Mouse (Mus musculus) limb, embryonic 11.5 days (tissue): ENCODE data around the gene Srl. TPM values are rescaled to one million over a fixed set of nuclear protein-coding genes. Genes with fewer than 3 reads are reported as not detected.

Source experiments
- ATAC-seq: fragments of 200-750 bp; cut with Nextera tagmentation; 2 replicates; pipeline ENCODE4 v1.8.0; 2017; ENCODE audit warnings: low read depth; ENCODE audit not compliant: insufficient number of reproducible peaks, low FRiP score, low TSS enrichment
- DNase-seq: peaks from one replicate; pipeline ENCODE4 v3.0.0-alpha.2; 2015; ENCODE audit warnings: low spot score
- H3K27ac ChIP-seq: fragments of 300-500 bp; sonication (generic); replicated peaks from 2 replicates; pipeline ENCODE4 v1.5.1; 2014; ENCODE audit warnings: low read depth, mild to moderate bottlenecking, low read length
- H3K27me3 ChIP-seq: fragments of 300-500 bp; sonication (generic); 2 replicates; pipeline ENCODE4 v1.6.1; 2014; ENCODE audit warnings: mild to moderate bottlenecking, low read length, mixed read lengths; ENCODE audit not compliant: control insufficient read depth, insufficient read depth
- H3K36me3 ChIP-seq: fragments of 300-500 bp; sonication (generic); 2 replicates; pipeline ENCODE4 v1.6.1; 2014; ENCODE audit warnings: mild to moderate bottlenecking, low read length, moderate library complexity, mixed read lengths; ENCODE audit not compliant: control insufficient read depth, insufficient read depth
- H3K4me1 ChIP-seq: fragments of 300-500 bp; sonication (generic); 2 replicates; pipeline ENCODE4 v1.6.1; 2014; ENCODE audit warnings: low read length, mixed read lengths; ENCODE audit not compliant: control insufficient read depth, insufficient read depth
- H3K4me2 ChIP-seq: fragments of 300-500 bp; sonication (generic); 2 replicates; pipeline ENCODE4 v1.6.1; 2014; ENCODE audit warnings: low read depth, mild to moderate bottlenecking, moderate library complexity; ENCODE audit not compliant: severe bottlenecking
- H3K4me3 ChIP-seq: fragments of 300-500 bp; sonication (generic); 2 replicates; pipeline ENCODE4 v1.5.1; 2014; ENCODE audit warnings: low read depth, low read length
- H3K9ac ChIP-seq: fragments of 300-500 bp; sonication (generic); 2 replicates; pipeline ENCODE4 v1.6.1; 2014; ENCODE audit warnings: mild to moderate bottlenecking, low read length
- H3K9me3 ChIP-seq: fragments of 300-500 bp; sonication (generic); 2 replicates; pipeline ENCODE4 v1.6.1; 2016; ENCODE audit warnings: low read length; ENCODE audit not compliant: control insufficient read depth
- WGBS: fragments of 180-500 bp; shearing (Covaris S2); extraction: QIAGEN DNeasy Blood & Tissue Kit; methylation state at CpG from one replicate; pipeline ENCODE4 v1.1.7; 2014; 5-methylcytosine and 5-hydroxymethylcytosine counted together
- polyA plus RNA-seq: library from polyadenylated mRNA; unstranded; fragments of >200 nt; fragmentation: Nextera tagmentation; extraction: Ambion mirVana; gene quantifications from 2 replicates; pipeline ENCODE4 v1.2.1, GENCODE M21; 2014

Gene Srl
- polyA plus RNA-seq, 1 experiment from 2014 or later, result 29.7 TPM

DNA sequence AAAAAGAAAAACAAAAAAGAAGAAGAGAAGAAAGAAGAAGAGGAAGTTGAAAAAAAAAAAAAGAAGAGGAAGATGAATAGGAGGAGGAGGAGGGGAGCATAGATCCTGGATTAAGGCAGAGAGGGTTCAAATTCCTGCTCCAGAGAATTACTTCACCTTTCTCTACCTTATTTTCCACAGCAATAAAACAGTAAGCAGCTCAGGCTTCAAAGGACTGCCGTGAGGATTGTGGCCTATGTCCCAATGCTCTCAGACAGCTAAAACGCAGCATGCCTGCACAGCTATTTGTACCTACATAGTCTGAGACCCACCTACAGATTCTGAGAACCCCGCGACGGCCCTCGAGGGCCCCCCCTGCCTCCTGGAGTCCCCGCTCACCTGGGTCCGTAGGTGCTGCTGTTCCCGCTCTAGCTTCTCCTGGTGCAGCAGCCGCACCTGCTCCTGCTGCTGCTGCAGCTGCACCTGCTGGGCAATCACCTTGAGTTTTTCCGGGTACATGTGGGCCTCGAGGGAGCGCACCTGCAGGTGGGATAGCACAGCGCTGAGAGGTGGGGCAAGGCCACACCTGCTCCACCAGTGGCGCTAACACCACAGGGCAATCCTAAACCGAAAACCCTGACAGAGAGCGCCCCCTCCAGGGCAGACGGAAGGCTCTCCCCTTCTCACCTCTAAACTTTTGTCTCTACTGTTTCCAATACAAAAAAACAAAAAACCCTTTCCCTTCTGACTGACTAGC is 7.5 kb upstream of the Srl start:
- H3K4me2 ChIP-seq, result no peak overlapping the region
- no peak for DNase-seq
- peaks cover 15% of the 10 kb centered on the region for H3K36me3 ChIP-seq
- H3K27me3 ChIP-seq, result no peaks in the 10 kb centered on the region
- H3K9ac ChIP-seq, result no peak overlapping the region
- H3K27ac ChIP-seq, result no peak overlapping the region
- H3K9me3 ChIP-seq, result no peaks in the 10 kb centered on the region
- WGBS, result 88% methylated on average over 18 of the region's 18 CpGs
- no peak for ATAC-seq
- H3K4me3 ChIP-seq, result no peak overlapping the region
- peaks cover 25% of the 10 kb centered on the region for H3K4me1 ChIP-seq

DNA sequence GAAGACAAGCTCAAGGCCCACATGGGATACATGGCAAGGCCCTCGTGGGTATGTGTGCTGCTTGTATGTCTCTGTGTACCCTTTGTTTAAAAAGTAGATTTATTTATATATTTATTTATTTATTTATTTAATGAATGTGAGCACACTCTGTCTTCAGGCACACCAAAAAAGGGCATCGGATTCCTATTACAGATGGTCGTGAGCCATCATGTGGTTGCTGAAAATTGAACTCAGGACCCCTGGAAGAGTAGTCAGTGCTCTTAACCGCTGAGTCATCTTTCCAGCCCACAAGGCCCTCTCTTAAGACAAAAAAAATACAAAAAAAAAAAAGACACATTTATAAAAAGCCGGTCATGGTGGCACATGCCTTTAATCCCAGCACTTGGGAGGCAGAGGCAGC is 6.0 kb upstream of the Srl start:
- no peak for DNase-seq
- no peak for ATAC-seq
- WGBS, result 96% methylated on average over 5 of the region's 5 CpGs
- H3K4me1 ChIP-seq, result peaks cover 13% of the 10 kb centered on the region
- H3K9ac ChIP-seq, result no peak overlapping the region
- no peaks in the 10 kb centered on the region for H3K27me3 ChIP-seq
- no peak overlapping the region for H3K4me2 ChIP-seq
- no peak overlapping the region for H3K4me3 ChIP-seq
- H3K9me3 ChIP-seq, result no peaks in the 10 kb centered on the region
- no peak overlapping the region for H3K27ac ChIP-seq
- peaks cover 15% of the 10 kb centered on the region for H3K36me3 ChIP-seq

DNA sequence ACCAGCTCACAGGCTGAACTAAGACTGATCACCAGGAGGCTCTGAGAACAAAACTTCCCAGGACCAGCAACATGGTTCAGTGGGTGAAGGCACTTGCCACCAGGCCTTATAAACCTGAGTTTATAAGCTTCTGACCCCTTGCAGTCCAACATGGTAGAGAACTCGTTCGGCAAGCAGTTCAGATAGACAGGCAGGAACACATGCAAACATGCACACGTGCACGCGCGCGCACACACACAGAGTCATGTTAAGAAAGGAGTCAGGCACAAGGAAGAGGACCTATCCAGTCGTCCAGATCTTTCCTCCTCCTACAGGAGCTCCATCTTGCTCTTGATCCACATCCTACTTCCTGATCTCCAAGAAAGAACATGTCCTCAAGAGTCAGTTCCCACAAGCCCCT is 5.2 kb upstream of the Srl start:
- Histone ChIP-seq H3K9ac (no peak overlapping the region), H3K4me3 (no peak overlapping the region), H3K9me3 (no peaks in the 10 kb centered on the region), H3K27me3 (no peaks in the 10 kb centered on the region), H3K27ac (no peak overlapping the region), H3K4me2 (no peak overlapping the region), H3K36me3 (peaks cover 15% of the 10 kb centered on the region), H3K4me1 (peaks cover 5% of the 10 kb centered on the region)
- ATAC-seq (no peak), DNase-seq (no peak)
- 89% methylated on average over 8 of the region's 8 CpGs for WGBS

DNA sequence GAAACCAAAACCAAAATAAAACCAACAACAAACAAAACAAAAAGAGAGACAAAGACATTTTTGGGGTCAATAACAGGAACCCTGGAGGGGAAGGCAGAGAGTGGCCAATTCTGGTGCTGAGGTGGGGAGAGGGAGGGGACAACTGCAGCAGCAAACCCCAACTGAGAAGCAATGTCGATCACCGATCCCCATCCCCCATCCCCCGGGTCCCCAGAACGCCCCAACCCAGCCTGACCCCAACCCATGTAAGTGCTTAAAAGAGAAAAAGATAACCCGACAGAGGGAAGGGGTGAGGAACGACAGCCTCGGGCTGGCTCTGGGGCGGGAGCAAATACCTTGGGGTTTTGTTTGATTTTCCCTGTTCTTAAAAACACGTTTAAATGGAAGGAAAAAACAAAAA is 3.2 kb upstream of the Srl start:
- WGBS, result 78% methylated on average over 9 of the region's 9 CpGs
- H3K4me1 ChIP-seq, result no peaks in the 10 kb centered on the region
- H3K9me3 ChIP-seq, result no peaks in the 10 kb centered on the region
- H3K27me3 ChIP-seq, result no peaks in the 10 kb centered on the region
- no peak for ATAC-seq
- no peak overlapping the region for H3K4me2 ChIP-seq
- no peak overlapping the region for H3K27ac ChIP-seq
- H3K36me3 ChIP-seq, result peaks cover 15% of the 10 kb centered on the region
- no peak for DNase-seq
- no peak overlapping the region for H3K4me3 ChIP-seq
- no peak overlapping the region for H3K9ac ChIP-seq

DNA sequence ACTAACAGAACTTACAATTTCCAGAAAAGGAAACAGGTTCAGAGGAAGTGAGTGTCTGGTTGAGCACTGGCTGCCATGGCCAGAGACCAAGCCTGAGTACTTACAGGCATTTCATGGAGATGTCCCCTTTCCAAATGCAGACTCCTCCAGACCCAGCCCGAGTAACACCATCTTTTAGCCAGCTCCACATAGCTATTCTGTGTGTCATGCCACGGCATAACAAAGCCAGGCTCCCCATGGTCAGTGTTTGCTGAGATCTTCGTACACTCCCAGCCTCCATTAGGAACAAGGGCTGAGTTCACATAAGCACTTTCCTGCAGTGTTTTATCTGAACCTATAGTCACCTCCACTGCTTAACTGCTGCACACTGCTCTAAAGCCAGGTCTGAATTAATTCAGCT is 1.6 kb upstream of the Srl start:
- 82% methylated on average over 3 of the region's 3 CpGs for WGBS
- no peak for ATAC-seq

DNA sequence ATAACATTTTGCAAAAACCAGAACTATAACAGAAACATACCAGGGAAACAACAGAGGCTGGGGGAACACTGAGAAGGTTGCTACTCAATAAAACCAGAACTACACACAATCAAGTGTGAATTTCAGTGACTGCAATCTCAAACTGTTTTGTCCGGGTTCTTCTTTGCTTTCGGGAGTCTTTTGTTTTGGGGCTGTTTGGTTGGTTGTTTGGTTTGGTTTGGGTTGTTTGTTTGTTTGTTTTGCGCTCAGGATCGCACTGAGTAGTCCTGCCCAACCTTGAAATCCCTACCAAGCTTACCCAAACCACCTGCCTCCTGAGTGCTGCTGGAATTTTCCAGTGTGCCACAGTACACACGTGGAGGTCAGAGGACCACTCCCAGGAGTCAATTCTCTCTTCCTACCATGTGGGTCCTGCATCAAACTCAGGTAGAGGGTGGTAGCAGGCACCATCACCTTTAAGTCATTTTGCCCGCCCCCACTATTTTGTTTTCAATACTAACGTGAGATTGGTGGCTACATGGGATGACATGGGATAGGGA is 689 bp upstream of the Srl start:
- Histone ChIP-seq H3K4me2 (no peak overlapping the region), H3K4me3 (no peak overlapping the region), H3K4me1 (no peaks in the 10 kb centered on the region), H3K9ac (no peak overlapping the region), H3K9me3 (no peaks in the 10 kb centered on the region), H3K27ac (no peak overlapping the region), H3K36me3 (peaks cover 8% of the 10 kb centered on the region; the same call in 1 of the 2 replicates), H3K27me3 (no peaks in the 10 kb centered on the region)
- 46% methylated on average over 7 of the region's 7 CpGs for WGBS
- no peak for ATAC-seq
- DNase-seq, result no peak

More for the DNA sequence above, 1.6 kb upstream of the Srl start:
- Histone ChIP-seq H3K27me3 (no peaks in the 10 kb centered on the region), H3K36me3 (peaks cover 8% of the 10 kb centered on the region; the same call in 1 of the 2 replicates), H3K9ac (no peak overlapping the region), H3K9me3 (no peaks in the 10 kb centered on the region), H3K4me1 (no peaks in the 10 kb centered on the region), H3K4me3 (no peak overlapping the region), H3K4me2 (no peak overlapping the region), H3K27ac (no peak overlapping the region)
- DNase-seq, result no peak

DNA sequence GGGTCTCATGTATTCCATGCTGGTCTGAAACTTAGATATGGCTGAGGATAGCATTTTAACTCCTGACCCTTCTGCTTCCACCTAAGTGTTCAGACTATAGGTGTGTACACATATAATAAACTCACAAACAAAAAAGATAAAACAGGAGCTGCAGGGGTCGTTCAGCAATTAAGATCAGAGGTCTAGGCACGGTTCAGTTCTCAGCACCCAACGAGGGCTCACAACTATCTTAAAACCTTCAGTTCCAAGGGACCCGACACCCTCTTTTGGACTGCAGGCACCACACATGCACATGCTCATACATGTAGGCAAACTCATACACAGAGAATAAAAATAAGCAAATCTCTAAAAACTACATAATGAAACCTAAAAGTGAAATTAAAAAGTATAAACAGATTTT is 583 bp downstream of the Srl start:
- no peak for ATAC-seq
- no peak overlapping the region; the same call in 1 of the 2 replicates for H3K9ac ChIP-seq

DNA sequence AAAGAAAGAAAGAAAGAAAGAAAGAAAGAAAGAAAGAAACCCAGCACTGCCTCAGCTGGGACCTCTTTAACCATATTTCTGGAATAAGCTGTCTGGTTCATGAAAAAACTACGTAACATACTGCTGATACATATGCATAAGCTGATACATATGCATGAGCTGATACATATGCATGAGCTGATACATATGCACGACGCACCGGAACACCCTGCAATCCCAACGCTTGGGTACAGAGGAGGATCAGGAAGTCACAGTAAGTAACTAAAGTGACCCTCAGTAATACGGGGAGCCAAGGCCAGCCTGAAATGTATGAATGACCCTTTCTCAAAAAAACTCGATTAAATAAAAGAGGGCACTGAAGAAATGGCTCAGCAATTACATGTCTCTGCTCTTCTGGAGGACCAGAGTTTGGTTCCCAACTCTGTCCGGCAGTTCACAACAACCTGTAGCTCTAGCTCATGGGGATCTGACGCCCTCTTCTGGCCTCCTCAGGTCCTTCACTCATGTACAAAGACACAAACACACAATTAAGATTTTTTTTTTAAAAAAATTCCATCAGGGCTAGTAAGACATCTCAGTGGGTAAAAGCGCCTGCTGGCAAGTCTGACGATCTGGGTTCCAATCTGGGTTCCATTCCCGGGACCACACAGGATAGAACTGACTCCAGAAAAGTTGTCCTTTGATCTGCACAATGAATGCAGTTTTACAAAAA is 1.4 kb downstream of the Srl start:
- no peak for ATAC-seq
- no peak overlapping the region for H3K27ac ChIP-seq
- H3K4me2 ChIP-seq, result no peak overlapping the region
- no peak for DNase-seq
- H3K36me3 ChIP-seq, result 0 out of 2 replicates have a peak, but pooled peaks cover 1% of the 10 kb centered on the region
- no peaks in the 10 kb centered on the region for H3K9me3 ChIP-seq
- no peaks in the 10 kb centered on the region for H3K27me3 ChIP-seq
- H3K4me1 ChIP-seq, result no peaks in the 10 kb centered on the region
- WGBS, result 90% methylated on average over 12 of the region's 12 CpGs
- no peak overlapping the region for H3K4me3 ChIP-seq
- no peak overlapping the region for H3K9ac ChIP-seq

More for the DNA sequence above, 583 bp downstream of the Srl start:
- WGBS, result 64% methylated on average over 4 of the region's 4 CpGs
- Histone ChIP-seq H3K4me1 (no peaks in the 10 kb centered on the region), H3K27me3 (no peaks in the 10 kb centered on the region), H3K4me3 (peak overlapping the region; percentile 45), H3K4me2 (peak overlapping the region; percentile 40), H3K9me3 (no peaks in the 10 kb centered on the region), H3K27ac (no peak overlapping the region), H3K36me3 (peaks cover 6% of the 10 kb centered on the region; the same call in 1 of the 2 replicates)
- DNase-seq, result no peak
